Mouse (Mus musculus) ES-Bruce4 (cell line): Measurements from ENCODE around the gene Ptpn3.

Experiments used
- CTCF ChIP-seq: IDR thresholded peaks from one replicate; pipeline ENCODE4 v1.8.1; 2011; ENCODE audit warnings: low read depth, low read length
- EP300 ChIP-seq: IDR thresholded peaks from 2 replicates; pipeline ENCODE4 v1.6.1; 2011; ENCODE audit warnings: low read depth, low read length; ENCODE audit not compliant: insufficient read depth
- POLR2A ChIP-seq: IDR thresholded peaks from one replicate; pipeline ENCODE4 v1.8.1; 2011; ENCODE audit warnings: low read length; ENCODE audit not compliant: insufficient read depth

GRCm38 (mm10) chr4:57285251-57285650 is 16.4 kb downstream of the Ptpn3 start:
- no peak for TF ChIP-seq CTCF
- TF ChIP-seq EP300, result no peak
- no peak for TF ChIP-seq POLR2A
